Mouse (Mus musculus): ENCODE measurements around the gene Clcf1.

Gene Clcf1

DNA sequence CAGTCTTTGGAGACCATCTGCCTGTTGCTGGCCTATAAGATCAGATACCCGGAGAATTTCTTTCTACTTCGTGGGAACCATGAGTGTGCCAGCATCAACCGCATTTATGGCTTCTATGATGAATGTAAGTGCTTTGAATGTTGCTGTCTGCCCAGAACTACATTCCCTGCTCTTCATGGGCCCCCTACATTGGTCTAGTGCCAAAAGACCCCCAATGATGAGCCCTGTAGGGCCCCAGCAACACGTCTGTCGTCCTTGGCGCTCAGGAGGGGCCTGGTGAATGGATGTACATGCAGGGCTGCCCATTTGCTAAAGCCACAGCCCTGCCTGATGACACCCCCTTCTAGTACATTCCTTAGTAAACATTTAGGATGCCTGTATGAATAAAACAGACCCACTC is 20.9 kb upstream of the Clcf1 start:
- DNase-seq (ENCODE audit: low spot score in 2 of 2) = no peak

DNA sequence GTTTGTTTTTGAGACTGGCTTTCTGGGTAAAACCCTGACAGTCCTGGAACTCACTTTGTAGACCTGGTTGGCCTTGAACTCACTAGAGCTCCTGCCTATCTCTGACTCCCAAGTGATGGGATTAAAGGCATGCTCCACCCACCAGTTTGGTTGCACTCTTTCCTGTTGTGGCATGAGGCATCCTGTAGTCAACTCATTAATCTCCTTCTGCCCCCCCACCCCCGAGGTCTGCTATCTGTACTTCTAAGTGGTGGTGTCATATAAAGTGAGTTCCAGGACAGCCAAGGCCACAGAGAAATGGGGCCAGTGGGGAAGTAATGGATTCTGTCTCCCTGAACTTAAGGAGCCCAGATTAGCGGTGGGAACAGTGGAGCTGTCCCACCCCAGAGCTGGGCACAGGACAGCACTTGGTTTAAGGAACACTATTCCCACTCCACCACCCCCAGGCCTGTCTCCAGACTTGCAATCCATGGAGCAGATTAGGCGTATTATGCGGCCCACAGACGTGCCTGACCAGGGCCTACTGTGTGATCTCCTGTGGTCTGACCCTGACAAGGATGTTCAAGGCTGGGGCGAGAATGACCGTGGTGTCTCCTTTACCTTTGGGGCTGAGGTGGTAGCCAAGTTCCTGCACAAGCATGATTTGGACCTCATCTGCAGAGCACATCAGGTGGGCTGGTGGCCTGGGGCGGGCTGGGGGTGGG is 19.9 kb upstream of the Clcf1 start:
- no peak for DNase-seq (ENCODE audit: low spot score in 2 of 2)

DNA sequence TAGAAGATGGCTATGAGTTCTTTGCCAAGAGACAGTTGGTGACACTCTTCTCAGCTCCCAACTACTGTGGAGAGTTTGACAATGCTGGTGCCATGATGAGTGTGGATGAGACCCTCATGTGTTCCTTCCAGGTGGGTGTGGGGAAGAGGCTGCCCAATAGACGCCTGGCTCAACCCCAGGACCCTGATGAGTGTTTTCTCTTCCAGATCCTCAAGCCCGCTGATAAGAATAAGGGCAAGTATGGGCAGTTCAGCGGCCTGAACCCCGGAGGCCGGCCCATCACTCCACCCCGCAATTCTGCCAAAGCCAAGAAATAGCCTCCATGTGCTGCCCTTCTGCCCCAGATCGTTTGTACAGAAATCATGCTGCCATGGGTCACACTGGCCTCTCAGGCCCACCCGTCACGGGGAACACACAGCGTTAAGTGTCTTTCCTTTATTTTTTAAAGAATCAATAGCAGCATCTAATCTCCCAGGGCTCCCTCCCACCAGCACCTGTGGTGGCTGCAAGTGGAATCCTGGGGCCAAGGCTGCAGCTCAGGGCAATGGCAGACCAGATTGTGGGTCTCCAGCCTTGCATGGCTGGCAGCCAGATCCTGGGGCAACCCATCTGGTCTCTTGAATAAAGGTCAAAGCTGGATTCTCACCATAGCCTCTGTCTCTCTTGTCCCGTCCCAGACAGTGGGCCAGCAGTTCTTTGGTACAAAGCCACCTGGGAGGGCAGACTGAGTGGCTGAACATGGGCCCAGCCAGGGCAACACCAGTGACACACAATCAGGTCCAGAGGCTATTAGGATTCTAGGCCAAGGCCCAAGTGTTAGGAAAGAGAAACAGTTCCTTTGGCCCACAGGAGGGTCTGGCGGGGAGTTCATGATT is 19.0 kb upstream of the Clcf1 start:
- DNase-seq (ENCODE audit: low spot score in 2 of 2) = no peak

DNA sequence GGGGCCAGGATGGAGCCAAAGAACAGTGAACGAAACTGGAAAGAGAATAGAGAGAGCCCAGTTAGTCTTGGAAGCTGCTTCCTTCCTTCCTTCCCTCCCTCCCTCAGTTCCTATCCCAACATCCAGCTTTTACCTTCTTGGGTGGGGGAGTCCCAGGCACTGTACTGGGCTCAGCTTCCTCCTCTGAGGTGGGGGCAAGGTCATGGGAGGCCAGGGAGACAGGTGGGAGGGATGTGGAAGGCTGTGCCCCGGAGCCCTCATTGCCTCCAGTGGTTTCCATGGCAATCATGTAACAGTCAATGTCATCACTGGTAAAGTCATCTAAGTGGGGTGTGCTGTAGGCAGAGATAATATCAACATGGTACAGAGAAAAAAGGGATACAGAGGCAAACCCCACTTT is 18.0 kb upstream of the Clcf1 start:
- no peak for DNase-seq (ENCODE audit: low spot score in 2 of 2)

DNA sequence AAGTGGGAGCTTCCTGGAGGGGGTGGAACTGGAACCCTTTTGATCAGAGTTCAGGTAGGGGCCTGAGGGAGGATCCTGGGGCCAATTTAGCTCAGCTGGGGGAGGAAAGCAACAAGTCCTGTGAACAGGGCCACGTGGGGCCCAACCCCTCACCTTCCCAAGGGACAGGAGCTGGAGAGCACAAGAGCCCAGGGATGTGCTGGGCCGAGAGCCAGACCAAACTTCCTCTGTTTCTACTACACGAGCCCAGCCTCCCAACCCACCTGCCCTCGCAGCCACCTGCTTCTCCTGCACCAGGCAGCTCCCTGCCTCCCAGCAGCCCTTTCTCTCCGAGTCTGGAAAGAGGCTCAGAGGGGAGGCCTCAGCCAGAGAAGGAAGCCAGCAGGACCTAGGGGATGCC is 17.5 kb upstream of the Clcf1 start:
- no peak for DNase-seq (ENCODE audit: low spot score in 2 of 2)

DNA sequence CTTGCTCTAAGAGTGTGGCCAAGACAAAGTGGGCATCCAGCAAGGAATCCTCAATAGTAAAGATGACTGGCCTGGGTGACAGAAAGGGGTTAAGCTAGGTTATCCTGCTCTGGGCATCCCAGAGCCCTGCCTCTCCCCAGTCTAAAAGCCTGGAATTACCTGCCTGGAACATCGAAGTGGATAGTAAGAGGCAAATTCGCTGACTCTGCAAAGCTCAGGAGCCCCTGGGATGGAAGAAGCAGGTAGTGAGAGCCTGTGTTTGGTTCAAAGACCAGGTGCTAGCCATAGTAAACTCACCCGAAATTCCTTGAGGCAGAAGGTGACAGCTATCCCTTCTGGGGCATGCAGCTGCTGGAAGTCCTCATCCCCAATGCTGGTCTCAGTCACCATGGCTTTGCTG is 16.9 kb upstream of the Clcf1 start:
- DNase-seq (ENCODE audit: low spot score in 2 of 2) = no peak

DNA sequence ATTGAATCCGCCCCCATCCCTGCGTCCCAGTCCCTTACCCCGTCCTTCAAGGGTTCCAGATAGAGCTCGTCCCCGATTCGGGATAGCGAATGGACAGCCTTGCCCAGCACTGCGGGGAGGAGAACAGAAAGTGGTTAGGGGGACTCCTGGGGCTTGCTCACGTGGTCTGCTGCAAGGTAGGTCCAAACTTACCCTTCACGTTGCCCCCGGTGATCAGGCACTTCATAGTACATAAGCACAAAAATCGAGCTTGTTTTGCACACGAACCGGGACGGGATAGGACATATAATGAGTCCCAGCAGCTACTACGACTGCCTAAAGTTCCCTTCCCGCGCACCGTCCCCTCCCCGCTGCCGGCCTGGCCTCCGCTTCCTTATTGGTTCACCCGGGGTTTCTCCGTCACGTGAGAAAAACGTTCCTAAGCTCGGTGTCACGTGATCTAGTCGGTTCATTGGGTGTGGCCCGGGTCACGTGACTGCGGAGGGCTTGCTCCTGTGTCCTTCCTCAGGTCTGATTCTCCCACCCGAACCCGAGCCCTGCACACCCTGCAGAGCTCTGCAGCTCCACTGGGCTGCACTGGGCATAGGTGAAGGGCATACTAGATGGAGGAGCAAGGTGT is 12.6 kb upstream of the Clcf1 start, which contains the start of gene Rad9a:
Rad9a (minus strand) TSS at position 372 of the 619 bp plus-strand sequence.
- peak; percentile 91 to 94 for DNase-seq (ENCODE audit: low spot score in 2 of 2)

DNA sequence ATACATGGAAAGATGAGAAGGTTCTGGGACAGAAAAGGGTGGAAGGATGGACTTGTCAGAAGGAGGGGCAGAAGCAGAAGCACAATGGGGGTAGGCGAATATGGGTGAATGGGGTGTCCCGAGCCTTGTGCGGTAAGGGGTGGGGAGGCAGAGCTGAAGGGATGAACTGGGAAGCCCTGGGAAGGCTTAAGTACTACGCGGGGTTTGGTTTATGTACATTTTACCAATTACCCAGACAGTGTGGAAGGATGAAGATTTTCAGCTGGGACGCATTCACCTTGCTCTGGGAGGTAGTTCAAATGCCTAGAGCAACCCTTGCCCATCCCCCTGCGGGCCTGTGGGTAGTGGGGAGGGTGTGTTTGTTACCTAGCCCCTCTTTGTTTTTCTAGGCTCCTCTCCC is 11.9 kb upstream of the Clcf1 start:
- DNase-seq (ENCODE audit: low spot score in 2 of 2) = no peak

DNA sequence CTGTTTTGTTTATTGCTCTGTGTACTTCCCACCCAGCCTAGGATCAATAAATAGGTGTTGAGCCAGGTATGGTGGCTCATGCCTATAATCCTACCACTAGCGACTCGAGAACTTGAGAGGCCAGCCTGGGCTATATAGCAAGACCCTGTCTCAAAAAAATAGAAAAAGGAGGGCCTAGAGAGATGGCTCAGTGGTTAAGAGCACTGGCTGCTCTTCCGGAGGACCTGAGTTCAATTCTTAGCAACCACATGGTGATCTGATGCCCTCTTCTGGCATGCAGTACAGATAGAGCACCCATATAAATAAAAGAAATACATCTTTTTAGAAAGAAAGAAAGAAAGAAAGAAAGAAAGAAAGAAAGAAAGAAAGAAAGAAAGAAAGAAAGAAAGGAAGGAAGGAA is 10.9 kb upstream of the Clcf1 start:
- no peak for DNase-seq (ENCODE audit: low spot score in 2 of 2)

DNA sequence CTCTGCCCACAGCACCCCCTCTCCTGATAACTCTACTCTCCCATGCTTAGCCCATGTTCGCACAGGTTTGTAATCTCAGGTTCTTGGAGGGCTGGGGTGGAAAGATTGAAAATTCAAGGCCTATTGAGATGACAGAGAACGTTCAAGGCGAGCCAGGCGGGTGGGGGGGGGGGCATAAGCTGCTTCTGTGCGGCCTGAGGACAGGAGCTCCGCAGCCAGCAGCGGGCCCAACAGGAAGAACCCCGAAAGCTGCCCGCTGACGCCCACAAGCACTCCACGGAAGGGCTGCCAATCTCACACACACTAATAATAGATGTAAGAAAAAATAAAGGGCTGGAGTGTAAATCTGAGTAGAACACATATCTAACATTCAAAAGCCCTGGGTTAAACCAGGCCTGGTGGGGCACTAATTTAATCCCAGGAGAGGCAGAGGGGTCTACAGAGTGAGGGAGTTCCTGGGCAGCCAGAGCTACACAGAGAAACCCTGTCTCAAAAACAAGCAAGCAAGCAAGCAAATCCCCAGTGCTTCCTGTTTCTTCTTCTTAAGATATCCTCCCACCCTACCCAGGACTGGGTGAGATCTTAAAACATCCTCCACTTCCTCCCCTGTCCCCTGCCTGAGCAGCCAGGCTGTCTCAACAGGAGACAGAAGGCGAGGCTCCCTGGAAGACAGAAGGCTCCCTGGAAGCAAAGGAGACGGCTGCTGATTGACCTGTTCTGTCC is 10.3 kb upstream of the Clcf1 start:
- no peak for DNase-seq (ENCODE audit: low spot score in 2 of 2)

DNA sequence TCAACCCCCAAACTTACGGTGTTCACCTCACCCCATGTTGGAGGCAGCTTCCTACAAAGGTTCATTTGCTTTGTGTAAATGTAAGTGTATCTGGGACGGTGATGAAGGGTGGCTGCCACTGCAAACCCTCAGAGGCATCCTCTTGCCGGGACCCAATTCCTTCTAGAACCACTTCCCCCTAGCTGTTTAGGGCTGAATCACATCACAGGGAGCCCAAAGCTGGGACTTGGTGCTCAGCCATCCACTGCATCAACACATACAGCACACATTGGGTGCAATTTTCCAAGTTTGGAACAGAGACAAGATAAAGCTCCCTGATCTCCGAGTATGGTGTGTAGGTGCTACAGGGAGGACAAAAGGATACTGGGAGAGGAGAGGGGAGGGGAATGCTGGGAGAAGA is 9.1 kb upstream of the Clcf1 start:
- no peak for DNase-seq (ENCODE audit: low spot score in 2 of 2)

DNA sequence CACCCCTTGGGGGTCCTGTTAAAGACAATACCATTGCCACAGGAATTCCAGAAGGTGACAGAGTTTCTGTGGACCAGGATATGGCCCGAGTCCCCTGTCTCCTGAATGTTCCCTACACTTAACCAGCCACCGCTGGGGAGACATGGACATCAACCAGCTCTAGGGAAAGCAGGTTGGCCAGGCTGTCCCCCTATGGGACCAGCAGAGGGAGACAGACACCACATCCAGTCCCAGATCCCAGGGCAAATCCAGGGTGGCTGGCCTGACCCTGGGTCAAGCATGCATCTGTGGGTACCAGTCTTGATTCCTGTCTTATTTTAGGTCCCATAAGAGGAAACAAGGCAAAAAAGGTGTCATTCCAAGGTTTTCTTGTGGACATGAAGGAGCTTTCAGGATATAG is 7.1 kb upstream of the Clcf1 start:
- peak; percentile 65 to 74 for DNase-seq (ENCODE audit: low spot score in 2 of 2)

DNA sequence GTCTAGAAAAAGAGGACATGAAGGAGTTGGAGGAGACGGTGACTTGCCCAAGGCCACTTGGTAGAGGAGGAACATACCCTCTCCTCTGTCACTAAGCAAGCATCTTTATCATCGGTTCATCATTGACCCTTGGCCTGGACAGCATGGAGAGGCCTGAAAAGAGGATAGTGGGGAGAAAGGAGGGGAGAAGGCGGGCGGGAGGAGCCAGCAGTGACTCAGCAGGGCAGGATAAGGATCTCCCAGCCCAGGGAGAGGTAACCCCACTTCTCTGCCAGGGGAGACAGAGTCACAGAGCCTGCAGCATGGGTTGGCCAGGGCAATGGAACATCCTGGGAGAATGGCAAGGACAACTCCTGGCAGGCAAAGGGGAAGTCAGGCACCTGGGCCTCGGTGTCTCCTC is 5.5 kb upstream of the Clcf1 start:
- DNase-seq (ENCODE audit: low spot score in 2 of 2) = no peak

DNA sequence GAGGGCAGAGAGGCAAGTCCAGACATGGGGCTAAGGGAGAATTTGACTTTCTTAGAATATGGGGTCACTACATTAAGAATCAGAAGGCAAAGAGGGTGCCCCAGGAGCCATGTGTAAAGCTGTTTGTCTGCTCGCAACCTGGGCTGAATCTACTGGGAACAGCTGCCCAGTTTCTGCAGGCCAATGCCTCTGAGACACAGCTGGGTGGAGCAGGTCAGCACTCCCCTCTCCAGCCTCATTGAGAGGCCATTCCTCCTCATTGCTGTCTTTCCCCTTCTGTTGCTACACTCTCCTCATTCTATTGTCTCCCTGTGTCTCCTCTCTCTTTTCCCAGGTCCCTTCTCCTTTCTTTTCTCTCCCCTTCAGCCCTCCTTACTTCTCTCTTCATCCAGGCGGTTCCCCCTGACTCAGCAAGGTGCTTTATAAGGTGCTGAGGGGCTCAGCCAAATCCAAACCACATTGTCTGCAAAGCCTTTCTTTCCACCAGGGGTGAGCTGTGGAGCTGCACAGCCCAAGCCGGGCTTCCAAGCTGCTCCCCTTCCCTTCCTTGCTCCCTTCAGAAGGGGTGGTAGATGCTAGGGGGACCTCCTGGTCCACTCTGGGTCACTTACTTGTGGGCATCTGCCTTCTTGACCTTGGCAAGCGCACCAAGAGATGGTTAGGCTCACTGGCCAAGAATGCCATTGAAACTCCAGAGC is 2.0 kb upstream of the Clcf1 start:
- DNase-seq (ENCODE audit: low spot score in 2 of 2) = no peak

DNA sequence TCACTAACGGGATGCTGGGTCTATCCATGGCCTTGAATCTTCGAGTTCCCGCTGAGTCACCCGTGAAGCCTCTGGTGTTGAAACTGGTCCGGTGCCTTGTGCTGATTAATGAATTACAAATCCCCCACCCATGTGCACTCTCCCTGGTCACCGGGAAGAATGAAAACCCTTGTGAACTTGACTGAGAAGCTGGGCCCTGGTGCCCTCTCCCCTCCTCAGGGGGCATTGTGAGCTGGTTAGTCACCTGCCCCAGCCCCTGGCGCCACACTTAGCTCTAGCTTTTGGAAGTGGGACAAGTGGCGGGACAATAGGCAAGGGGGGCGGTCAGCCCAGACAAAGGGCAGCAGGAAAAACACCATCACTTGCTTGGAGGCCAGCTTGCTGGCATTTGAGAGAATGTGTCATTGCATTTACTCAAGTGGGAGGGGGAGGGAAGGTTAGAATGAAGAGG is 489 bp upstream of the Clcf1 start:
- peak in 1 of 2 experiments; percentile 41 for DNase-seq (ENCODE audit: low spot score in 2 of 2)

DNA sequence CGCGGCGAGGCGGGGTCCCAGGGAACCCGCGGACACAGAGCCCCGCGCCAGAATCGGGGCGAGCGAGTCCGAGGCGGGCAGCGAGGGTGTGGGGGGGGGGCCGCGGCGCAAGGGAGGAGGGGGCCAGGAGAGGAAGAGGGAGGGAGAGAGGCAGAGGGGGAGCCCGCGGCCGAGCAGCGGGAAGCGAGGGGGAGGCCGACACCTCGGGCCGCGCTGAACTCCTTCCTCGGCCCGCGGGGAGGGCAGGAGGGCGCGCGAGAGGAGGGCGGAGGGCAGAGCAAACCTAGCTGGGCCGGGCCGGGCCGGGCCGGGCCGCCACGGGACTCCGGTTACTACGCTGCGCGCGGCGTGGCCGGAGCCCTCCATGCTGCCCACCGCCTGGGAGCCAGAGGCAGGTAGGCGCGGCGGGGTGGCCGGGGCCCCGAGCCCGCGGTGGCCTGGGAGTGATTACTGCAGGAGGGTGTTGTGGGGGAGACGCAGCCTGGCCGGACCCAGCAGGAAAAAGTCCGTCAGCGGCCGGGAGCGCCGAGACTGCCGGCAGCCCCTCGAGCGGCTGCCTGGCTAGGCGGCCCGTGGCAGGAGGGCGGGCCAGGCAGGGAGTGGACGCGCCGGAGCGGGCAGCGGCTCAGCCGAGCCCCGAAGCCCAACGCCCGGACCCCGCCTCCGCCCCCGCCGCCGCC is 873 bp downstream of the Clcf1 start:
- peak in 1 of 2 experiments; percentile 46 for DNase-seq (ENCODE audit: low spot score in 2 of 2)

DNA sequence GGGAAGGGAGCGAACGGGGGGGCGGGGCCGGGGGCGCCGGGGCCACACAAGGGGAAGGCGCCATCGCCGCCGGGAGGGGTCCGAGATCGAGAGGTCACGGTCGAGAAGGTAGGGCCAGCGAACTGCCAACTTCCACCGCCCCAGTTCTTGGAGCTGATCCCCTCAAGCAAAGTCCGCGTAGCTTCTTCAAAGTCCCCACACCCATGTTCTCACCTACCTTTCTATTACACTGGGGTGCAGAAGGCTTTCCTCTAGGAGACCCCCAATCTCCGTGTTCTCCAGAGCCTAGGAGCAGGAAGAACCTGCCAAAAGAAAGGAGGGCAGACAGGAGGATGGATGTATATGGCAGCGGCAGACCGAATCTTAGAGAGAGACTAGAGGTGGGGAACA is 1.4 kb downstream of the Clcf1 start:
- DNase-seq (ENCODE audit: low spot score in 2 of 2) = no peak

DNA sequence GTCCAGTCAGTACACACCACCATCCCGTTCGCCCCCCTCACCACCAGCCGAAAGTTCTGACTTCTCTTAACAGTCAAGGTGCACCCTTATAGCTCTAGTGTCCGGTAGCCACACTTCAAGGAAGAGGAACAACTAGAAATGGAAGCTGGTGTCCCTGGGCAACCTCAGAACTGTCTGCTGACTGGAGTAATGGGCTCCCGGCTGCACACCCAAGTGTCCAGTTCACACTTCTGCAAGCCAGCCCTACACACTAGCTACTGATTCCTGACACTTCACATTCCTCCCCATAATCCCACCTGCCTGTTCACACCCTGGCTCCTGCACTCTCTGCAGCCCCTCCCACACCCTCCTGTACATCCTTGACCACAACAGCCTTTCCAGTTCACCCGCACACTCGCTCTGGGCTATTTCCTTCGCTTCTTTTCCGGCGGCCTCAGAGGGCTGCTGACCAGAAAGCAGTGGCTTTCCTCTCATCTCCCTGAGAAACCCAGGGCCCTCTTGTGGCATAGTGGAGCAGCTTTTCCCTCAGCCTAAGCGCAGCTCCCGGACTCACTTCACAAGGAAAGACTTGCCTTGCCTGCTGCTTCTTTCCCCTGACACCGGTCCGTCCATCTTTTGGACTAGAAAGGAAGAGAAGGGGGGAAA is 2.1 kb downstream of the Clcf1 start:
- DNase-seq (ENCODE audit: low spot score in 2 of 2) = no peak

DNA sequence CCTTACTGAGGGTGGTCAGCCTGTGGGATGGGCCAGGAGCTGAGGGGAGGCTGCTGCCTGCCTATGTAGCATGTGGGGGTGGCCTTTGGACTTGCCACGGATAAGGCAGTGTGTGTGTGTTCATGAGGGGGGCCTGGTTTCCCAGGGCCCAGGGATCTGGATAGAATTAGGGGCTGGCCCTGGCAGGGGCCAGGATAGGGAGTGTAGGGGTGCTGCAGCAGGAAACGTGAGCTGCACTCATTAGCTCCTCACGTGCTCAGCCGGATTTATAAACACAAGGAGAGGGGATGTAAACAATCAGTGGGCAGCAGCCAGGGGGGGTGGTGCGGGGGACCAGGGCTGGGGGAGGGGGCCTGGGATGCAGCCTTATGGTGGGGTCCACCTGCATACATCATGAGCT is 3.1 kb downstream of the Clcf1 start:
- DNase-seq (ENCODE audit: low spot score in 2 of 2) = no peak

DNA sequence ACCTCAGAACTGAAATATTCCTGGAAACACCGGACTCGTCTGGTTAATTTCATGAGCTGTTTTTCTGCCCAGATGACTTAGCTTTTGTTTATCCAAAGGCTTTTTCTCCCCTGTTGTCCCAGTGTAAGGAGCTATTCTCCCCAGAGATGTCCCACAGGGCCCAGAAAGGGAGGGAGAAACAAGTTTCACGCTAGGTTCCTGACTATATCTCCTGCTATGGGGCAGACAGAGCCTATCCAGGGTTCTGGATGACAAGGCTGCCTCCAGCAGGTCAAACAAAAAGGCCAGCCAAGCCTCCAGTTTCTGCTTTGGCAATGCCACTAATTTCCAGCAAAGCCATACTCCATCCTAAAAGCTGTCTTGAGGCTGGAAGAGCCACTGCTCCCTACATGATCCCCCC is 3.8 kb downstream of the Clcf1 start:
- no peak for DNase-seq (ENCODE audit: low spot score in 2 of 2)

Measured in natural killer cell, adult 2 months (primary cell).